Mouse (Mus musculus) embryonic fibroblast, embryonic 13.5 days (primary cell): Measurements from ENCODE around the gene Triobp.

Experiments
- CTCF ChIP-seq: IDR thresholded peaks from 2 replicates; pipeline ENCODE4 v1.5.1; 2011; ENCODE audit warnings: mild to moderate bottlenecking, control low read depth, low read length, moderate library complexity, borderline replicate concordance; ENCODE audit not compliant: insufficient read depth
- POLR2A ChIP-seq: IDR thresholded peaks from 2 replicates; pipeline ENCODE4 v1.6.1; 2011; ENCODE audit warnings: low read depth, mild to moderate bottlenecking, control low read depth, low read length, moderate library complexity

- TF ChIP-seq POLR2A (no peak), CTCF (no peak)
These were observed 8.1 kb downstream of the Triobp start for GRCm38 (mm10) chr15:78955663-78956062.
